Mouse (Mus musculus): ENCODE results near the gene Borcs5.

Gene Borcs5

GRCm38 (mm10) chr6:134639210-134639609, at the start of gene Borcs5:
Gene Borcs5 (plus strand): TSS chr6:134639510.
- no peak for DNase-seq (ENCODE audit: low read depth)

DNA sequence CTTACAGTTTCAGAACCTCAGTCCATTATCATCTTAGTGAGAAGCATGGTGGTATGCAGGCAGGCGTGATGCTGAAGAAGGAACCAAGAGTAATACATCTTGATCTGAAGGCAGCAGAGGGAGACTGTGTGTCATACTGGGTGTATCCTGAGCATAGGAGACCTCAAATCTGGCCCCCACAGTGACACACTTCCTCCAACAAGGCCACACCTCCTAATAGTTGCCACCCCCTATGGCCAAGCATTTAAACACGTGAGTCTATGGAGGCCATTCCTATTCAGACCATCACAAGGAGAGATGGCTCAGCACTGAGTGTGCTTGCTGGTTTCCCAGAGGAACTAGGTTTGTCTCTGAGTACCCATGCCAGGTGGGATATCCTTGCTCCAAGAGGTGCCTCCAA, 47.7 kb upstream of the Borcs5 start:
- no peak for DNase-seq (ENCODE audit: low read depth)

DNA sequence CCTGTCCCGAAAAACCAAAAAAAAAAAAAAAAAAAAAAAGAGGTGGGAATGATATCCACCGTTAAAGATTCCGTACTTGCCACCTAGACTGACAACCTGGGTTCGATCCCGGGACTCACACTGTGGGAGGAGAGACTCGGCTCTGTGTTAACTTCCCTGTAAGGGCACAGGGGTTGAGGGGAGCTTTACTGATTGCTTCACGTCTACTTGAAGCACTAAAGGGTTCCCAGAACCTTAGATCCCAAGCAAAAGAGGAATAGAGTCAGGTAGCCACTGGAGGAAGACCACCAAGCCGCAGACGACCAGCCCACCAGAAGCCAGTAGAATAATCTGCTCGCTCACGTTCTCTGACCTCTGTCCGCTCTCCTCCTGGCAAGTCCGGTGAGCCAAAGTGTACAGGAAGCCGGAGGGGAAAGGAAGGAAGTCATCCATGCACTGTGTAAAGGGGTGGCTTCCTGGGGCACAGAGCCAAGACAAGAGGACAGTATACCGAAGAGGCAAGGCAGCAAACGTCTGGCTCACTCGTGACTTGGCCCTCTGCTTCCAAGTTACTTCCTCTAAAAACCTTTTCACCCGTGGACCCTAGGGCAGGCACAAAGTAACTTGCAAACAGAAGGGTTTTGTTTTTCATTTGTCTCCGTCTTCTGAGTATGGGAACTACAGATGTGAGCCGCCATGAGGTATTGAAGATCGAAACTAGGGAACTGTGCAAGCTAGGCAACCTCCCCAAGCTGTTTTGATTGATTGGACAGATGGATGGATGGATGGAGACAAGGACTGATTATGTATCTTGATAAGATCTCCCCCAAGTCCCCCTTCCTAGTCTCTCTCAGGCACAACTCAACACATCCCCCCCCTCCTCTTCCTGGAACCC, 44.5 kb upstream of the Borcs5 start:
- DNase-seq (ENCODE audit: low read depth), result no peak

DNA sequence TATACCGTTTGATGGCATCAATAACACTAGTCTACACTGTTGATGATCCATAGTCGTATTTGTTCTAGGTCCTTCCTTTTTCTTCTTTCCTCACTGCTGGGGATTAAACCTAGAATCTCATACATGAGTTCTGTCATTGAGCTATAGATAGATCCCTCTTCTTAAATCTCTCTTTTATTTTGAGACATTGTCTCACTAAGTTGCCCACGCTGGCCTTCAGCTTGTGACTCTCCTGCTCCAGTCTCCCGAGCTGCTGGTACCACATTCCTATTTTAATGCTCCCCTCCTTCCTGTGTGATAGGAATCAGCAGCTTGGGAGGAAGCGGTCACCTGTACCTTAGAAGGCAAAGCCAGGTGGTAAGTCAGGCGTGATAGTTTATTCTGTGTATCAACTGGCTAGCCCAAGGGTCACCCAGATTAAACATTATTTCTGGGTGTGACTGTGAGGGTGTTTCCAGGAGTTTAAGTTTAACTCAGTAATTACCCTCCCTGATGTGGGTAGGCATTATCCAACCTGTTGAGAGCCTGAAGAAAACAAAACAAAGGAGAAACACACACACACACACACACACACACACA, 41.6 kb upstream of the Borcs5 start:
- no peak for DNase-seq (ENCODE audit: low read depth)

DNA sequence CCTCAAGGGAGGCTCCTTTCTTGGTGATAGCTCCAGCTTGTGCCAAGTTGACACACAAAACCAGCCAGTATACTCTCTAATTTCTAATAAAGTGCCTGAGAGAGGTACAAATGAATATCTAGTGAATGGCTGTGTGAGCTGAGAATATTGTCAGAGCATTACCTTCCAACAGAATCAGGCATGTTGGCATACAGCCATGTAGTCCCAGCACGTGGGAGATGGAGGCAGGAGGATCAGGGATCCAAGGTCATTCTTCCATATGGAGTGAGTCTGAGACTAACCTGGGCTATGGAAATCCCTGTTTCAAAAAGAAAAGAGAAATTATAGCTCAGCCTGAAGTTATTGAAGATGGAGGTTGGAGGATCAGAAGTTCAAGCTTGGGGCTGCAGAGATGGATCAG, 40.1 kb upstream of the Borcs5 start:
- no peak for DNase-seq (ENCODE audit: low read depth)

GRCm38 (mm10) chr6:134601130-134601529, 38.2 kb upstream of the Borcs5 start:
- no peak for DNase-seq (ENCODE audit: low read depth)

GRCm38 (mm10) chr6:134601766-134602165, 37.5 kb upstream of the Borcs5 start:
- DNase-seq (ENCODE audit: low read depth), result no peak

DNA sequence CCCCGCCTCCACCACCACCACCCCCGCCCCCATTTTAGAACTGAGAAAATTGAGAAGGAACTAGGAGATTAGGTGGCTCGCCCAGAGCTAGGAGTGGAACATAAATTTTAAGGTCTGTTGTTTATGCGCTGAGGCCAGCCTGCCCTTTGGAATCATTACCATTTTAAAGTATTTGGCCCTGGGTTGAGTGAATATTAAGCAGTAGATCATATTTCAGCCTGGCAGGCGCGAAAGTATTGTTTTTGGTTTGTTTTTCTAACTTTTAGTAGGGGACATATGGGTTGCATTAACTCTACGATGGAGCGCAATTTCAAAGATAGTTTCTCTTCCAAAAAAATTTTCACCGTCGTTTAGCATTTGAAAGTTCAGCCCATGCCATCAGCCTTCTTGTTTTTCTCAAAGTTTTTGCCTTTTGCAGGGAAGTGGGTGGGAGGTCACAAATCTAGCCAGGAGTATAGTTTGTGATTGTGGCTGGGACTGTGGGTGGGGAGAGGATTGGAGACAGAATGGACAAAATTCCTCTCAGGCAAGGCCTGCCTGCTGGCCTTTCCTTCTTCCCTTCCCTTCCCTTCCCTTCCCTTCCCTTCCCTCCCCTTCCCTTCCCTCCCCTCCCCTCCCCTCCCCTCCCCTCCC, 36.8 kb upstream of the Borcs5 start:
- no peak for DNase-seq (ENCODE audit: low read depth)

DNA sequence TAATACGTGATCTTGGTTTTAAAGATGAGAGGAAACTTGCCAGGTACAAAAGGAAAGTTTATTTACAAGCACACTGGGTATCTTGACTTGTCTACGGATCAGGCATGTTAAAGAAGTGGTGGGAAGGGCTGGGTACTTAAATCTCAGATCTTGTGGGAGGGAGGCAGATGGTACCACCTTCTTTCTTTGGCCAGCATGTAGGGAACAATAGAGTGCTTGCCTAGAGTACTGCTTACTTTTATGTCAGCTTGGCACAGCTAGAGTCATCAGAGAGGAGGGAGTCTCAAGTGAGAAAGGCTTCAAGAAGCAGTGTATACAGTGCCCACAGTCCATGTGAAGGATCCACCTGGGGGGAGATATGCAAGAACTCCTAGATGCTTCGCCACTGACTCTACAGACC, 34.1 kb upstream of the Borcs5 start:
- DNase-seq (ENCODE audit: low read depth), result no peak

DNA sequence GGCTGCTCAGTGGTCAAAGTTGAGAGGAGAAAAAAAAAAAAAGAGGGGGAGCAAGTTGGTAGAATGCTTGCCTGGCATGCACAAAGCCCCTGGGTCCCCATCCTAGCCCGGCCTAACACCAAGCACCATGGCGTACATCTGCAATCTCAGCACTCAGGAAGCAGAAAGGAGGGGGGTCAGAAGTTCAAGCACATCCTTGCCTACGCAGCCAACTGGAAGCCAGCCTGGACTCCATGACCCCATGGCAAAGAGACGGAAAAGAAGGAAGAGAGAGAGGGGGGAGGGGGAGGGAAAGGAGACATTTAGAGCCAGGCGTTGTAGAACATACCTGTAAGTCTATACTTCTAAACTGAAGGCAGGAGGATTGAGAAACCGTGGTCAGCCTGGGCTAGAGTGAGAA, 32.8 kb upstream of the Borcs5 start:
- no peak for DNase-seq (ENCODE audit: low read depth)

DNA sequence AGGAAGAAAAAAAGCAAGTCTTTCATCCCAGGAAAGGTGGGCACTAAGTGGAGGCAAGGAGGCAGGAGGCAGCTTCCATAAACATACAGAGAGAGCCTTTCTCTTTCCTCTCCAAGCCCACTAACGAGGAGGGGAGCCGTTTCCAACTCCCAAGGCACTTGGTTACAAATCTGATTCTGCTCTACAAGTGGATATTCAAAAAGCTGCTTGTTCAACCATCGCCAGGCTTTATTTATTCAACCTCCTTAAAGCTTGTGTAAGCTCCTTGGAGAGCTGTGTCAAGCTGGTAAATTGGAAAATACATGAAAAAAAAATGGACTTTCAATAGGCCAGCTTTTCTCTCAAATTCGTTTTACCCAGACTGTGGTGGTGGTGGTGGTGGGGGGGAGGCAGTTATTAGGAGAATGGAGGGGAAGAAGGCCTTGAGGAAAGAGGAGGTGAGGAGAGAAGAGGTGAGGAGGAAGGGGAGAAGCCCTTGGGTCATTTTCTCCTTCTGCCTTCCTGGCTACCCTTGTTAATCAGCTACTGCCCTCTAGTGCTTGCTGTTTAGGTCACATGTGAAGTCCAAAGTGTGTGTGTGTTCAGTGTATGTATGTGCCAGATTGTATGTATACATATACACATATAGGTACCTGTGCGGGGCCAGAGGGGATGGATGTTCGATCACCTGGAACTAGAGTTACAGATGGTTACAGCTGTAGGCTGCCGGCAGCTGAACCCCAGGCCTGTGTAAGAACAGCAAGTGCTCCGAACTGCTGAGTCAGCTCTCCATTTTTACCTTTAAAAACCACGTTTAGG, 32.2 kb upstream of the Borcs5 start:
- no peak for DNase-seq (ENCODE audit: low read depth)

- DNase-seq (ENCODE audit: low read depth), result no peak
Observed at GRCm38 (mm10) chr6:134610380-134610779, 28.9 kb upstream of the Borcs5 start.

DNA sequence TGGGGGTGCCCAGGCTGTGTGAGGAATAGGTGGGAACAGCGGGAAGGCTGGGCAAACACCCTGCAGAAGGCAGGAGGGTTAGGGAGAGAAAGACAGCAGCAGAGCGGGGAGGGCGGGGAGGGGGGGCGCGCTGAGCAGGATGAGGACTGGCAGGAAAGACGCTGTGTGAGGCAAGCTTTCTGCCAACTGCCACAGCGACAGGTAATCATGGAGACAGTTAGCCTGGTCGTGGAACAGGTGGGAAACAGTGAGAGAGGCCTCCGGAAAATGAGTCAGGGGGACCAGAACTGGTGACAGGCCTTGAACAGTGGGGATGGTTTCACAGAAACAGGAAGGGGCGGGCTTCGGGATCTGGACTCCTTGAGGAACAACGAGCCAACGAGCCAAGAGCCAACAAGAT, 27.4 kb upstream of the Borcs5 start:
- DNase-seq (ENCODE audit: low read depth), result no peak

GRCm38 (mm10) chr6:134614322-134614721, 25.0 kb upstream of the Borcs5 start:
- DNase-seq (ENCODE audit: low read depth), result no peak

GRCm38 (mm10) chr6:134614723-134615648, 24.3 kb upstream of the Borcs5 start:
- no peak for DNase-seq (ENCODE audit: low read depth)

DNA sequence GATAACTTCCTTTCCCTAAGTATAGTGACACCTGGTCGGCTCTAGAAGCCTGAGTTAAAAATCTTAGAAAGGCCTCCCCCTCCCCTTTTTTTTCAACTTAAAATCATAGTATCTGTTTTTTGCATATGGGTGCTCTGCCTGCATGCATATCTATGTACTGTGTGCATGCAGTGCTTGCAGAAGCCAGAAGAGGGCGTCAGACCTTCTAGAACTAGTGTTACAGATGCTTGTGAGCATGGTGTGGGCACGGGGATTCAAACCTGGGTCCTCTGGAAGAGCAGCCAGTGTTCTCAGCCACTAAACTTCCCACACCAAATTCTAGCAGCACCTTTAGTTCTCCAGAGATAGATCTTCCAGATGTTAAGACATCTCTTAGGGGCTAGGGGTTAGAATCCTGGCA, 21.7 kb upstream of the Borcs5 start:
- DNase-seq (ENCODE audit: low read depth), result no peak

- DNase-seq (ENCODE audit: low read depth), result no peak
Observed at GRCm38 (mm10) chr6:134620129-134620528, 19.2 kb upstream of the Borcs5 start.

GRCm38 (mm10) chr6:134620846-134621551, 18.3 kb upstream of the Borcs5 start:
- DNase-seq (ENCODE audit: low read depth), result no peak

DNA sequence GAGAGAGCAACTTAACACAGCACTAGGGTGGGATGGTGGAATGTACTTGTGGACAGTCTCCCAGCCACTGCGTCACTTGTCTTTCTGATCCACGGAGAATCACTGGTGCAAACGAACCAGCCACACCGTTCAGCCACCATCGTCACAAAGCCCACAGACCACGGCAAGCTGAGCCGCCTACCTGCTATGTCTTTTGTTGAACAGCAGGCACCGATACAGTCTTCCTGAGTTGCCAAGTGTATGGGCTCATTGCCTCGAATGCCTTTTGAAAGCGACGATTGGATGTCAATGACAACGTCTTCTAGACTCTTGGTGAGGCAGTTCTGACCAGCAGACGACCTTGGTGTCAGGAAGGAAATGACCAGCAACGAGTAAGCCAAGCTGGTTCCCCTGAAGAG, 17.8 kb upstream of the Borcs5 start:
- no peak for DNase-seq (ENCODE audit: low read depth)

DNA sequence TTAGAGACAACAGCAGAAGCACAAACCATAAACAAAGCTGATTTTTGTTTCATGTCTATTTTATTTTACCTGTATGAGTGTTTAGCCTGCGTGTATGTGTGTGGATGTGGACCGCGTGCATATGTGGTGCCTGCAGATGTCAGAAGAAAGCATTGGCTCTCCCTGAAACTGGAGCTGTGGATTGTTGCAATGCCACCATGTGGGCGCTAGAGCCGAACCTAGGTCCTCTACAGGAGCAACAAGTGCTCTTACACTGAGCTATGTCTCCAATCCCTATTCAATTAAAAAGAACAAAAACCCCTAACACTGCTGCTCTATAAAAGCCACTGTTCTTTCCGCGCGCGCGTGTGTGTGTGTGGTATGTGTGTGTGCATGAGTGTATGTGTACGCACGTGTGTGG, 13.9 kb upstream of the Borcs5 start:
- no peak for DNase-seq (ENCODE audit: low read depth)

GRCm38 (mm10) chr6:134626564-134626963, 12.7 kb upstream of the Borcs5 start:
- no peak for DNase-seq (ENCODE audit: low read depth)

All from c-Kit-positive CD71-negative TER-119-negative erythroid progenitor cells, embryonic 14.5 days (primary cell).